Comparison of ENCODE assay signal across 21 mouse cellular contexts in the genomic region with DNA sequence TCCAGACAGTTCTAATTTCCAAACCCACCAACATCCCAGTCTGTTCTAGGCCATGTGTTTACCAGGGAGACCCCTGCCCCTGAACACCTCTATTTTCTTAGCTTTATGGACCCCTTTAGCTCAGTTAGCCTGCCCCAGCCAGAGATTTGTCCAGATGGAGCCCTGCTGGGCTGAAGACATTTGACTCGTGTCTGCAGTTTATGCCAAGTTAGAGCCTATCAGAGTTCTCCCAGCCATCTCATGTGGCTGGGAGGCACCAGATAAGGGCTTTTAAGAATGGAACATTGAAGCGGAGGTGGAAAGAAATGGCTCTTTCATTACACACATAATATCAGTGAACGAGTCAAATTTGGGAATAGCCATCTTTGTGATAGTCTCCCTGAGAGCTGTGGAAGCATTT. TPM values are rescaled to one million over a fixed set of nuclear protein-coding genes. Genes with fewer than 3 reads are reported as not detected.
DNase-seq lines count a peak whose midpoint lies in the region; ATAC-seq and TF ChIP-seq lines count a peak whose summit lies in the region.
"Had no signal": no experiment of that assay in that cellular context is flagged by ENCODE, and none has a peak within 500 bp of the region (broad histone marks: within the 10 kb centered on the region; RNA-seq: fewer than 3 reads in every experiment).

No protein-coding gene starts in this region.

- H3K9me3 ChIP-seq in stomach, embryonic 15.5 days = no peaks in the 10 kb centered on the region
- H3K9me3 ChIP-seq in stomach, postnatal 0 days (ENCODE audit: control insufficient read depth, low read length) = no peaks in the 10 kb centered on the region
- no peaks in the 10 kb centered on the region for H3K9me3 ChIP-seq in liver, embryonic 15.5 days (replicated peaks)
- no peaks in the 10 kb centered on the region for H3K9me3 ChIP-seq in hindbrain, embryonic 16.5 days (ENCODE audit: control insufficient read depth, low read length)
- H3K9me3 ChIP-seq: embryonic facial prominence, embryonic 15.5 days; forebrain, embryonic 13.5 days; hindbrain, embryonic 10.5 days; midbrain, embryonic 13.5 days; neural tube, embryonic 13.5 days had no signal

- no peak for TF ChIP-seq EP300 in stomach, postnatal 0 days (optimal IDR thresholded peaks at IDR 0.05)

- peak; percentile 80 for DNase-seq in heart, adult 11 months
- DNase-seq in heart, adult 18-20 months = no peak
- DNase-seq in stomach, postnatal 0 days (ENCODE audit: low spot score) = no peak
- no peak for DNase-seq in ovary, postnatal 10 days (ENCODE audit: low spot score)
- DNase-seq: adrenal gland, adult 8-10 months; cerebellum, adult 11 months; cerebellum, postnatal 10 days; gastrocnemius, postnatal 25 days; kidney, adult 18-20 months; layer of hippocampus, postnatal 36 days had no signal

- no peak overlapping the region for H3K27ac ChIP-seq in stomach, embryonic 15.5 days
- H3K27ac ChIP-seq in stomach, postnatal 0 days (replicated peaks) = no peak overlapping the region
- H3K27ac ChIP-seq in liver, embryonic 15.5 days (replicated peaks) = peak overlapping the region; percentile 87
- no peak overlapping the region for H3K27ac ChIP-seq in hindbrain, embryonic 16.5 days (ENCODE audit: low read depth, low read length)
- H3K27ac ChIP-seq: embryonic facial prominence, embryonic 15.5 days; forebrain, embryonic 13.5 days; hindbrain, embryonic 10.5 days; kidney, postnatal 0 days; midbrain, embryonic 13.5 days; neural tube, embryonic 13.5 days had no signal

- H3K4me3 ChIP-seq in stomach, embryonic 15.5 days (replicated peaks) = no peak overlapping the region
- no peak overlapping the region for H3K4me3 ChIP-seq in stomach, postnatal 0 days (ENCODE audit: low read depth, low read length)
- no peak overlapping the region; the same call in 1 of the 2 replicates for H3K4me3 ChIP-seq in liver, embryonic 15.5 days (replicated peaks)
- H3K4me3 ChIP-seq in hindbrain, embryonic 16.5 days (ENCODE audit: low read length) = no peak overlapping the region
- H3K4me3 ChIP-seq: embryonic facial prominence, embryonic 15.5 days; forebrain, embryonic 13.5 days; hindbrain, embryonic 10.5 days; midbrain, embryonic 13.5 days; neural tube, embryonic 13.5 days had no signal

- no peaks in the 10 kb centered on the region for H3K36me3 ChIP-seq in stomach, embryonic 15.5 days
- H3K36me3 ChIP-seq in stomach, postnatal 0 days (ENCODE audit: control insufficient read depth, insufficient read depth, low read length) = no peaks in the 10 kb centered on the region
- H3K36me3 ChIP-seq in liver, embryonic 15.5 days (replicated peaks) = no peaks in the 10 kb centered on the region
- H3K36me3 ChIP-seq in hindbrain, embryonic 16.5 days (ENCODE audit: control insufficient read depth, insufficient read depth, low read length) = no peaks in the 10 kb centered on the region
- H3K36me3 ChIP-seq: embryonic facial prominence, embryonic 15.5 days; hindbrain, embryonic 10.5 days; midbrain, embryonic 13.5 days; neural tube, embryonic 13.5 days had no signal

- no peak for TF ChIP-seq CTCF in stomach, postnatal 0 days (IDR thresholded peaks at IDR 0.05; ENCODE audit: low read depth)

- no peaks in the 10 kb centered on the region for H3K27me3 ChIP-seq in stomach, embryonic 15.5 days (replicated peaks)
- H3K27me3 ChIP-seq in stomach, postnatal 0 days (ENCODE audit: control insufficient read depth, insufficient read depth, low read length) = no peaks in the 10 kb centered on the region
- peaks cover 7% of the 10 kb centered on the region for H3K27me3 ChIP-seq in liver, embryonic 15.5 days
- no peaks in the 10 kb centered on the region for H3K27me3 ChIP-seq in hindbrain, embryonic 16.5 days (replicated peaks; ENCODE audit: control insufficient read depth, insufficient read depth, low read length)
- H3K27me3 ChIP-seq: embryonic facial prominence, embryonic 15.5 days; forebrain, embryonic 13.5 days; neural tube, embryonic 13.5 days; Patski had no signal

- no peak overlapping the region for H3K4me2 ChIP-seq in stomach, embryonic 15.5 days
- no peak overlapping the region for H3K4me2 ChIP-seq in stomach, postnatal 0 days (replicated peaks; ENCODE audit: low read depth)
- H3K4me2 ChIP-seq in liver, embryonic 15.5 days = peak overlapping the region; percentile 57
- no peak overlapping the region for H3K4me2 ChIP-seq in hindbrain, embryonic 16.5 days (ENCODE audit: low read length)
- H3K4me2 ChIP-seq: embryonic facial prominence, embryonic 15.5 days; forebrain, embryonic 13.5 days; midbrain, embryonic 13.5 days; neural tube, embryonic 13.5 days had no signal

- no peak overlapping the region for H3K9ac ChIP-seq in stomach, embryonic 15.5 days
- H3K9ac ChIP-seq in stomach, postnatal 0 days (ENCODE audit: low read length) = no peak overlapping the region
- no peak overlapping the region for H3K9ac ChIP-seq in liver, embryonic 15.5 days
- no peak overlapping the region for H3K9ac ChIP-seq in hindbrain, embryonic 16.5 days (ENCODE audit: low read depth, low read length)
- H3K9ac ChIP-seq: embryonic facial prominence, embryonic 15.5 days; forebrain, embryonic 13.5 days; midbrain, embryonic 13.5 days; neural tube, embryonic 13.5 days had no signal

- ATAC-seq in stomach, embryonic 15.5 days (ENCODE audit: insufficient read depth, low FRiP score, low read depth) = 0 out of 2 replicates have a peak, but pooled peaks have one; percentile 29
- ATAC-seq in stomach, postnatal 0 days (ENCODE audit: low FRiP score, low TSS enrichment) = no peak
- ATAC-seq in liver, embryonic 15.5 days (ENCODE audit: insufficient read depth) = peak; percentile 71
- ATAC-seq in hindbrain, embryonic 16.5 days = no peak
- ATAC-seq: CD4-positive, CD25-positive, alpha-beta regulatory T cell, adult 4 months; forebrain, embryonic 13.5 days; midbrain, embryonic 13.5 days; Patski had no signal

- H3K4me1 ChIP-seq in stomach, embryonic 15.5 days = no peaks in the 10 kb centered on the region
- no peaks in the 10 kb centered on the region; the same call in 1 of the 2 replicates for H3K4me1 ChIP-seq in stomach, postnatal 0 days (replicated peaks; ENCODE audit: control insufficient read depth, insufficient read depth)
- H3K4me1 ChIP-seq in liver, embryonic 15.5 days (replicated peaks) = peaks cover 53% of the 10 kb centered on the region
- H3K4me1 ChIP-seq in hindbrain, embryonic 16.5 days (ENCODE audit: control insufficient read depth, insufficient read depth, low read depth, low read length) = no peaks in the 10 kb centered on the region
- H3K4me1 ChIP-seq: embryonic facial prominence, embryonic 15.5 days had no signal

- WGBS in stomach, embryonic 15.5 days = 75% methylated on average over 3 of the region's 3 CpGs
- 67% methylated on average over 3 of the region's 3 CpGs for WGBS in stomach, postnatal 0 days
- WGBS in liver, embryonic 15.5 days (ENCODE audit: insufficient replicate concordance) = 13% methylated on average over 3 of the region's 3 CpGs
- 86% methylated on average over 3 of the region's 3 CpGs for WGBS in hindbrain, embryonic 16.5 days

RNA-seq across cellular contexts. Expression of gene Casq2, which starts 57.3 kb away (rescaled TPM):
- 100 to 1,000 TPM; 895 to 982 TPM for total RNA-seq in heart, adult 18-20 months (2021)
- 1.7 and 3.5 TPM in 2 replicates for polyA plus RNA-seq in stomach, embryonic 15.5 days (2015; fragmentation: Nextera tagmentation; extraction: Ambion mirVana)
- 2.5 and 2.6 TPM in 2 replicates for polyA plus RNA-seq in stomach, postnatal 0 days (2015; fragmentation: Nextera tagmentation; extraction: Ambion mirVana)
- polyA plus RNA-seq in liver, embryonic 15.5 days (2015; fragmentation: Nextera tagmentation; extraction: Ambion mirVana) = 4.6 and 6.5 TPM in 2 replicates
- 0.76 and 6.6 TPM in 2 replicates for polyA plus RNA-seq in hindbrain, embryonic 16.5 days (2015; fragmentation: Nextera tagmentation; extraction: Ambion mirVana)
- polyA plus RNA-seq: CD4-positive, CD25-positive, alpha-beta regulatory T cell, adult 4 months had no signal

Comparison
In these comparisons a context has a peak if more than half of its experiments do, and no peak if none do; other contexts are left out.
1. ATAC-seq: peak in stomach, embryonic 15.5 days (single experiment) and liver, embryonic 15.5 days (single experiment); none in stomach, postnatal 0 days (single experiment) and hindbrain, embryonic 16.5 days (single experiment).